Mouse (Mus musculus) brown adipose tissue, adult 24 weeks (tissue): ENCODE data around the gene Rai1. TPM values are rescaled to one million over a fixed set of nuclear protein-coding genes. Genes with fewer than 3 reads are reported as not detected.

Experiments
- H3K27ac ChIP-seq: fragments of 200-500 bp; replicated peaks from 2 replicates; pipeline ENCODE4 v1.5.1; 2012; ENCODE audit warnings: low read depth, mild to moderate bottlenecking, low read length
- H3K4me1 ChIP-seq: fragments of 200-500 bp; 2 replicates; pipeline ENCODE4 v1.6.1; 2012; ENCODE audit warnings: low read length, mixed read lengths; ENCODE audit not compliant: control insufficient read depth, insufficient read depth, insufficient read length
- H3K4me3 ChIP-seq: fragments of 200-500 bp; 2 replicates; pipeline ENCODE4 v1.5.1; 2012; ENCODE audit warnings: low read depth, mild to moderate bottlenecking, low read length, moderate library complexity; ENCODE audit not compliant: insufficient read depth
- polyA plus RNA-seq: library from polyadenylated mRNA; stranded (reverse); fragments of >200 nt; gene quantifications from 2 replicates; pipeline ENCODE4 v1.2.4, GENCODE M21; 2012; ENCODE audit not compliant: missing spikeins, insufficient read depth, insufficient read length

Rai1 gene
- polyA plus RNA-seq, 1 experiment, result 11.7 TPM

DNA sequence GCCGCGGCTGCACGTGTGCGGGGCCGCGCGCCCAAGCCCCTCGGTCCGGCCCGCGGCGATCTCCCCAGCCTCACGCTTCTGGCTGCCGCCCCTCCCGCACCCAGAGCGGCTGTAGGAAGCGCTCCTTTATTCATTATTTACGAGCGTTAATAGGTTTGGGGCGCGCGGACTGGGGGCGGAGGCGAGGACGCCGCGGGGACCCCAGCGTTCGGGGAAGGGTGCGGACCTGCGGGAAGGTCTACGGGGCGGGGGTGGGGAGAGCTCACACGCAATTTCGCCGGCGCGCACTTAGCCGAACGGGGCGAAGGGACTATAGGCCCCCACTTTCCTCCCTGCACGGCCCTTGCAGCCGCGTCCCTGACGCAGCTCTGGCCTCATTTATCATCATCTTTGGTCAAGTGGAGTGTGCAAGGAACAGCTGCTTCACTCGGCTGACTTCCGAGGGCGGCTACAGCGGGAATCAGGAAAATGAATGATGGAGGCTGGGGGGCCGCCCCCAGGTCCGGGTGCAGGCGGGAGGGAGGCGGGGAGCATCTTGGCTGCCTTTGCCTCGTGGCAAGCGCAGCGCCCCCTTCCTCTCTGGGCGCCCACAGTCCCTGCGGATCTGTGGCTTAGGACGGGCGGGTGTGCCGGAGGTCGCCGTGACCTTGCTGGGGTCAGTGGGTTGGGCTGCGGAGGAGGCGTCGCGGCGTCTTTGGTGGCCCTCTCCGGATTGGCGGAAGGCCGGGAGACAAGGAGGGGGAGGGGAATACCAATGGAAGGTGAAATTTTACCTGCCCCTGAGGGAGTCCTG lies 71.6 kb downstream of the Rai1 start:
- peak overlapping the region; percentile 59 for H3K27ac ChIP-seq
- peak overlapping the region; percentile 64 for H3K4me3 ChIP-seq
- peaks cover 25% of the 10 kb centered on the region; the same call in 1 of the 2 replicates for H3K4me1 ChIP-seq

- Histone ChIP-seq H3K4me1 (peaks cover 32% of the 10 kb centered on the region), H3K27ac (peak overlapping the region; percentile 59), H3K4me3 (peak overlapping the region; percentile 64)
Measured at GRCm38 (mm10) chr11:60176975-60177657, 72.3 kb downstream of the Rai1 start.

DNA sequence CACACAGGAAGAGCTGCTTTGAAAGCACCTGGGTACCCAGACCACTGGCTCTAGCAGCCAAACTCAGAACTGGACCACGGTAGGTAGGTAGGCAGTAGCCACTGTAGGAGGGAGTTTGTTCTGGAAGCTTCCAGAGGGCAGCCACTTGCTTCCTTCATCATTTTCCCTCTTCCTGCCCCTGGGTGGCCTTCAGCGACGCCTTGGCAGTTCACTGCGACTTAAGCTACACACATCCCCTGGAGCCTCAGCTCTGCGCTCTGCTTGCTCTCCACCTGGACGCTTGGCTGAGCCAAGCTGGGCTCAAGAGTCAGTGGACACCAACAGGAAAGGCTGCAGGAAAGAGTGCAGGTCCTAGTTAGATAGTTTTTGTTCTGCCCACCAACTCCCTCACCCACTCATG lies 73.2 kb downstream of the Rai1 start:
- Histone ChIP-seq H3K27ac (no peak overlapping the region), H3K4me1 (peaks cover 36% of the 10 kb centered on the region), H3K4me3 (no peak overlapping the region; the same call in 1 of the 2 replicates)

- Histone ChIP-seq H3K27ac (no peak overlapping the region), H3K4me3 (no peak overlapping the region), H3K4me1 (peaks cover 33% of the 10 kb centered on the region)
Measured at GRCm38 (mm10) chr11:60178506-60178905, 73.7 kb downstream of the Rai1 start.

- Histone ChIP-seq H3K4me3 (no peak overlapping the region), H3K27ac (no peak overlapping the region), H3K4me1 (peaks cover 34% of the 10 kb centered on the region)
Measured at GRCm38 (mm10) chr11:60182116-60182670, 77.4 kb downstream of the Rai1 start.

DNA sequence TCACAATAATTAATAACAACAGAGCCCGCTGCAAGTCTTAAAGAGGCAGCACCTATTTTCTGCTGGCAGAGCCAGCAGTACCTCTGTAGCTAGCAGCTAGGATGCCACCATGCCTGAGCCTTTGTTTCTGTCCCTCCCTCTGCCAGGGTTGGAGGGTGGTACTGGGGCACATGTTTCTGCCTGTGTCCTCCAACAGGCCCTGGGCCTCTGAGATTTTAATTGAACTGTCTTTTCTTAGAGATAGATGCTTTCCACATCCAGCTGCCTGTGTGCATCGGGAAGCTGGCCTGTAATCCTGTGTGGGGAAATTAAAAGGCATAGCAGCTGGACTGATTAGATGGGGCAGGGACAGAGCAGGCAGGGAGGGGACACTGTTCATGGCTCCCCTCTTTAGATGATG lies 77.9 kb downstream of the Rai1 start:
- Histone ChIP-seq H3K27ac (no peak overlapping the region), H3K4me3 (no peak overlapping the region), H3K4me1 (peaks cover 30% of the 10 kb centered on the region)

GRCm38 (mm10) chr11:60184346-60185325 lies 79.8 kb downstream of the Rai1 start:
- Histone ChIP-seq H3K4me1 (peaks cover 30% of the 10 kb centered on the region), H3K27ac (no peak overlapping the region), H3K4me3 (no peak overlapping the region)

- no peak overlapping the region for H3K27ac ChIP-seq
- H3K4me1 ChIP-seq, result peaks cover 27% of the 10 kb centered on the region
- no peak overlapping the region for H3K4me3 ChIP-seq
Measured at GRCm38 (mm10) chr11:60185396-60186231, 80.8 kb downstream of the Rai1 start.

- Histone ChIP-seq H3K4me3 (no peak overlapping the region), H3K4me1 (peaks cover 22% of the 10 kb centered on the region), H3K27ac (no peak overlapping the region)
Measured at GRCm38 (mm10) chr11:60187070-60187469, 82.3 kb downstream of the Rai1 start.

- H3K4me3 ChIP-seq, result no peak overlapping the region
- peaks cover 16% of the 10 kb centered on the region for H3K4me1 ChIP-seq
- no peak overlapping the region for H3K27ac ChIP-seq
Measured at GRCm38 (mm10) chr11:60188275-60188853, 83.6 kb downstream of the Rai1 start.

GRCm38 (mm10) chr11:60189501-60190040 lies 84.8 kb downstream of the Rai1 start:
- H3K4me1 ChIP-seq, result peaks cover 14% of the 10 kb centered on the region
- no peak overlapping the region for H3K4me3 ChIP-seq
- no peak overlapping the region for H3K27ac ChIP-seq

DNA sequence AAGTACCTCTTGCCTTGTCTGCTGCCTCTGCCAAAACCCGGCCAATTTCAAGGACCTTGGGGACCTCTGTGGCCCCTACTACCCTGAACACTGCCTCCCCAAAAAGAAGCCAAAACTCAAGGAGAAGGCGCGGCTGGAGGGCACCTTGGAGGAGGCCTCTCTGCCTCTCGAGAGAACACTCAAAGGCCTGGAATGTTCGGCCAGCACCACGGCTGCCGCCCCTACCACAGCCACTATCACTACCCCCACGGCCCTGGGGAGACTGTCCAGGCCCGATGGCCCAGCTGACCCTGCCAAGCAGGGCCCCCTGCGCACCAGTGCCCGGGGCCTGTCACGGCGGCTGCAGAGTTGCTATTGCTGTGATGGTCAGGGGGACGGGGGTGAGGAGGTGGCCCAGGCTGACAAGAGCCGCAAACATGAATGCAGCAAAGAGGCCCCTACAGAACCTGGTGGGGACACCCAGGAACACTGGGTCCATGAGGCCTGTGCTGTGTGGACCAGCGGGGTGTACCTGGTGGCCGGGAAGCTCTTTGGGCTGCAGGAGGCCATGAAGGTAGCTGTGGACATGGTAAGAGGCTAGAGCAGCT lies 85.3 kb downstream of the Rai1 start:
- Histone ChIP-seq H3K4me1 (peaks cover 11% of the 10 kb centered on the region; the same call in 1 of the 2 replicates), H3K27ac (no peak overlapping the region; the same call in 1 of the 2 replicates), H3K4me3 (no peak overlapping the region)

DNA sequence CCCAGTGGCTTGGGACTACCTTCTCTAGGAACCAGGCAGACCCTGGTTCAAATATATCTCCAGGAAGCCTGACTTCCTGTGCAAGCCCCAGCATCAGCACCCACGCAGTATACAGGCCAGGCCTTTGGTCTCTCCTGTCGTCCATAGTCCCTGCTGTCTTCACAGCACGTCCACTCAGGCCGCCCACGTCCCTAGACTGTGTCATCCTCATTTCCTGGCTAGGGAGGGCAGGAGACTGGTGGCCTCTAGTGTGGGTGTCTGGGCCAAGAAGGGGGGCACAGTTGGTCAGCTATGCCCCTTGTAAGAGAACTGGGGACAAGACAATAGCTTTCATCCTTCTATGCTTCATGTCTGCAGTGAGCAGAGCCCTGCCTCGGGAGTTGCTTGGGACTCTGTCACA lies 87.7 kb downstream of the Rai1 start:
- Histone ChIP-seq H3K4me3 (no peak overlapping the region), H3K27ac (no peak overlapping the region), H3K4me1 (peaks cover 9% of the 10 kb centered on the region; the same call in 1 of the 2 replicates)
